Mouse (Mus musculus): ENCODE measurements around the gene Abca4.

DNA sequence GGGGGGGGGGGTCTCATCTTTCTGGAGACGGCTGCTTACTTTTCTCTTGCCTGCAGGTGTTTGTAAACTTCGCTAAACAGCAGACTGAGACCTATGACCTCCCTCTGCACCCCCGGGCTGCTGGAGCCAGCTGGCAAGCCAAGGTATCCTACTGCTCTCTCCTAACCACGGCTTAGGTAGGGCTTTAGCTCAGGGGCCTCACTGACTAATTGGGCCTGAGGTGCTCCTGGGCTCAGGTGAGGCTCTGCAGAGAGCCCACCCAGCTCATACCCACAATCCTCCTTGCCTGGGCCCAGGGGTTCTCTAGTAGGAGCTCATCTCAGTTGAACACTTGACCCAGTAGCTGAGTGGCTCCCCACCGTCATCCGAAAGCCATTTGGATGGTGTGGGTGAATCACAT is 131.8 kb downstream of the Abca4 start:
- no peak for TF ChIP-seq CTCF (IDR thresholded peaks at IDR 0.05; ENCODE audit: low read depth)
- no peak for TF ChIP-seq EP300 (optimal IDR thresholded peaks at IDR 0.05)
